Mouse (Mus musculus) CH12.LX (cell line): ENCODE data around the gene Syt2. TPM values are rescaled to one million over a fixed set of nuclear protein-coding genes. Genes with fewer than 3 reads are reported as not detected.

Experiments used
- DNase-seq: peaks from one replicate; pipeline ENCODE4 v3.0.0-alpha.2; 2013; ENCODE audit errors: extremely low read depth
- H3K27ac ChIP-seq: 2 replicates; pipeline ENCODE4 v1.5.1; 2012; ENCODE audit warnings: low read depth, mild to moderate bottlenecking, control low read depth, moderate library complexity; ENCODE audit not compliant: insufficient read depth
- H3K27me3 ChIP-seq: replicated peaks from 2 replicates; pipeline ENCODE3; 2012; ENCODE audit warnings: inconsistent platforms
- H3K36me3 ChIP-seq, 2 experiments: replicated peaks in 1 of 2; 2 replicates each; pipeline versions ENCODE3 to v1.6.1; 2012; ENCODE audit warnings: inconsistent platforms in 1 of 2, low read length in 1 of 2, mild to moderate bottlenecking in 1 of 2, mixed read lengths in 1 of 2, moderate library complexity in 1 of 2; ENCODE audit not compliant: control insufficient read depth in 1 of 2, insufficient read depth in 1 of 2
- H3K4me1 ChIP-seq, 2 experiments: 2 replicates each; pipeline ENCODE4 v1.6.1; 2012; ENCODE audit warnings: inconsistent platforms in 1 of 2, moderate library complexity in 1 of 2; ENCODE audit not compliant: insufficient read depth in 2 of 2, control insufficient read depth in 1 of 2
- H3K4me2 ChIP-seq: 2 replicates; pipeline ENCODE4 v1.6.1; 2012; ENCODE audit warnings: low read depth, mild to moderate bottlenecking, control low read depth; ENCODE audit not compliant: poor library complexity, insufficient read depth, severe bottlenecking
- H3K4me3 ChIP-seq, 3 experiments: fragments of 150-350 bp in 1 of 3; sonication (generic) in 1 of 3; replicated peaks in 1 of 3; 2 replicates each; pipeline versions ENCODE3 to v1.5.1; 2011 to 2012; ENCODE audit warnings: low read depth in 2 of 3, low read length in 2 of 3, mild to moderate bottlenecking in 2 of 3, moderate library complexity in 2 of 3, control low read depth in 1 of 3, improper control_type of control experiment in 1 of 3, inconsistent platforms in 1 of 3, mixed read lengths in 1 of 3; ENCODE audit not compliant: poor library complexity in 1 of 3
- H3K79me2 ChIP-seq: replicated peaks from 2 replicates; pipeline ENCODE4 v1.6.1; 2012; ENCODE audit warnings: mild to moderate bottlenecking, moderate library complexity; ENCODE audit not compliant: control insufficient read depth, poor library complexity, insufficient read depth, severe bottlenecking; ENCODE audit errors: extremely low read depth
- H3K9ac ChIP-seq: 2 replicates; pipeline ENCODE4 v1.6.1; 2012; ENCODE audit warnings: low read depth, mild to moderate bottlenecking, control low read depth, moderate library complexity; ENCODE audit not compliant: insufficient read depth
- H3K9me3 ChIP-seq: replicated peaks from 2 replicates; pipeline ENCODE3; 2012; ENCODE audit warnings: low read length, inconsistent platforms, mixed read lengths
- BHLHE40 ChIP-seq: IDR thresholded peaks from 2 replicates; pipeline ENCODE4 v1.6.1; 2011; ENCODE audit warnings: mild to moderate bottlenecking, low read depth, low read length, improper control_type of control experiment
- CHD1 ChIP-seq: IDR thresholded peaks from 2 replicates; pipeline ENCODE4 v1.6.1; 2012; ENCODE audit warnings: low read depth, low read length, improper control_type of control experiment, inconsistent platforms
- CHD2 ChIP-seq: IDR thresholded peaks from 2 replicates; pipeline ENCODE4 v1.6.1; 2011; ENCODE audit warnings: low read length, improper control_type of control experiment
- CTCF ChIP-seq, 2 experiments: IDR thresholded peaks in 1 of 2; conservative IDR thresholded peaks in 1 of 2; 2 replicates each; pipeline ENCODE4 v1.5.1; 2011 to 2012; ENCODE audit warnings: low read depth in 2 of 2, low read length in 2 of 2, improper control_type of control experiment in 1 of 2, inconsistent platforms in 1 of 2, mild to moderate bottlenecking in 1 of 2, moderate library complexity in 1 of 2
- GABPA ChIP-seq: IDR thresholded peaks from 2 replicates; pipeline ENCODE4 v1.6.1; 2012; ENCODE audit warnings: low read depth, low read length, improper control_type of control experiment, inconsistent platforms; ENCODE audit not compliant: insufficient replicate concordance
- HCFC1 ChIP-seq: IDR thresholded peaks from 2 replicates; pipeline ENCODE4 v1.6.1; 2012; ENCODE audit warnings: low read depth, mild to moderate bottlenecking, inconsistent platforms, low read length, improper control_type of control experiment
- IRF4 ChIP-seq: IDR thresholded peaks from 2 replicates; pipeline ENCODE4 v1.6.1; 2014; ENCODE audit warnings: low read depth, mild to moderate bottlenecking, inconsistent platforms, low read length, improper control_type of control experiment
- JUN ChIP-seq: IDR thresholded peaks from 2 replicates; pipeline ENCODE4 v1.6.1; 2011; ENCODE audit warnings: low read depth, mild to moderate bottlenecking, low read length, improper control_type of control experiment, moderate library complexity; ENCODE audit not compliant: insufficient read depth
- JUND ChIP-seq: conservative IDR thresholded peaks from 2 replicates; pipeline ENCODE4 v1.6.1; 2011; ENCODE audit warnings: low read depth, low read length, improper control_type of control experiment
- KAT2A ChIP-seq: IDR thresholded peaks from 2 replicates; pipeline ENCODE4 v1.6.1; 2012; ENCODE audit warnings: low read length, improper control_type of control experiment, inconsistent platforms; ENCODE audit not compliant: insufficient replicate concordance
- MAFK ChIP-seq: IDR thresholded peaks from 2 replicates; pipeline ENCODE4 v1.6.1; 2011; ENCODE audit warnings: low read length, improper control_type of control experiment; ENCODE audit not compliant: insufficient replicate concordance
- MAX ChIP-seq: IDR thresholded peaks from 2 replicates; pipeline ENCODE4 v1.6.1; 2011; ENCODE audit warnings: low read length, improper control_type of control experiment
- MAZ ChIP-seq: IDR thresholded peaks from 2 replicates; pipeline ENCODE4 v1.6.1; 2012; ENCODE audit warnings: low read depth, mild to moderate bottlenecking, inconsistent platforms, low read length, improper control_type of control experiment, moderate library complexity
- MEF2A ChIP-seq: IDR thresholded peaks from 2 replicates; pipeline ENCODE4 v1.6.1; 2014; ENCODE audit warnings: low read depth, mild to moderate bottlenecking, inconsistent platforms, low read length, improper control_type of control experiment, borderline replicate concordance
- MXI1 ChIP-seq: IDR thresholded peaks from 2 replicates; pipeline ENCODE4 v1.6.1; 2011; ENCODE audit warnings: mild to moderate bottlenecking, low read depth, low read length, improper control_type of control experiment
- MYC ChIP-seq: IDR thresholded peaks from 2 replicates; pipeline ENCODE4 v1.6.1; 2011; ENCODE audit warnings: low read depth, mild to moderate bottlenecking, improper control_type of control experiment, low read length
- NELFE ChIP-seq: IDR thresholded peaks from 2 replicates; pipeline ENCODE4 v1.6.1; 2011; ENCODE audit warnings: low read depth, low read length, improper control_type of control experiment
- NRF1 ChIP-seq: IDR thresholded peaks from 2 replicates; pipeline ENCODE4 v1.6.1; 2014; ENCODE audit warnings: low read depth, mild to moderate bottlenecking, inconsistent platforms, low read length, improper control_type of control experiment, moderate library complexity
- PAX5 ChIP-seq: IDR thresholded peaks from 2 replicates; pipeline ENCODE4 v1.6.1; 2012; ENCODE audit warnings: low read length, inconsistent platforms, mixed read lengths
- POLR2A ChIP-seq: IDR thresholded peaks from 2 replicates; pipeline ENCODE4 v1.6.1; 2011; ENCODE audit warnings: low read depth, mild to moderate bottlenecking, improper control_type of control experiment, low read length
- RAD21 ChIP-seq: IDR thresholded peaks from 2 replicates; pipeline ENCODE4 v1.6.1; 2011; ENCODE audit warnings: low read depth, mild to moderate bottlenecking, low read length, improper control_type of control experiment, moderate library complexity
- RCOR1 ChIP-seq: conservative IDR thresholded peaks from 2 replicates; pipeline ENCODE4 v1.6.1; 2012; ENCODE audit warnings: low read depth, mild to moderate bottlenecking, inconsistent platforms, low read length, improper control_type of control experiment
- SIN3A ChIP-seq: IDR thresholded peaks from 2 replicates; pipeline ENCODE4 v1.6.1; 2012; ENCODE audit warnings: low read length, improper control_type of control experiment, inconsistent platforms
- TBP ChIP-seq: conservative IDR thresholded peaks from 2 replicates; pipeline ENCODE4 v1.6.1; 2011; ENCODE audit warnings: low read depth, low read length, improper control_type of control experiment
- UBTF ChIP-seq: IDR thresholded peaks from 2 replicates; pipeline ENCODE4 v1.6.1; 2012; ENCODE audit warnings: low read depth, mild to moderate bottlenecking, inconsistent platforms, low read length, improper control_type of control experiment, moderate library complexity
- USF1 ChIP-seq: IDR thresholded peaks from 2 replicates; pipeline ENCODE4 v1.6.1; 2014; ENCODE audit warnings: low read depth, mild to moderate bottlenecking, inconsistent platforms, low read length, improper control_type of control experiment
- ZC3H11A ChIP-seq: IDR thresholded peaks from 2 replicates; pipeline ENCODE4 v1.6.1; 2012; ENCODE audit warnings: low read depth, mild to moderate bottlenecking, inconsistent platforms, low read length, improper control_type of control experiment
- ZKSCAN1 ChIP-seq: IDR thresholded peaks from 2 replicates; pipeline ENCODE4 v1.6.1; 2012; ENCODE audit warnings: low read depth, inconsistent platforms, low read length, improper control_type of control experiment, borderline replicate concordance
- ZNF384 ChIP-seq: IDR thresholded peaks from 2 replicates; pipeline ENCODE4 v1.6.1; 2012; ENCODE audit warnings: low read depth, low read length, improper control_type of control experiment, inconsistent platforms
- dilution Hi-C: fragments of 300-500 bp; cut with MboI; formaldehyde crosslinking; loops from 2 replicates; pipeline ENCODE4 v1.14.3; 2020; ENCODE audit warnings: low sequenced_read_pairs; ENCODE audit not compliant: extremely low pct_unique_long_range_greater_than_20kb, extremely low pct_ligation_motif_present
- in situ Hi-C: fragments of 300-500 bp; cut with MboI; formaldehyde crosslinking; loops from 3 replicates; pipeline ENCODE4 v1.14.3; 2019; ENCODE audit warnings: low sequenced_read_pairs, low pct_ligation_motif_present, low pct_unique_long_range_greater_than_20kb, mixed read lengths
- polyA plus RNA-seq: library from polyadenylated mRNA; unstranded; fragments of >175 nt; gene quantifications from 2 replicates; pipeline ENCODE4 v1.2.1, GENCODE M21; 2012; ENCODE audit warnings: low read depth; ENCODE audit not compliant: insufficient read length
- total RNA-seq, 2 experiments: library from RNA; depleted of rRNA; stranded (reverse); fragments of 300-350 nt in 1 of 2; fragments of >200 nt in 1 of 2; gene quantifications; 2 replicates each; pipeline ENCODE4 v1.2.3; 2012 to 2014

Syt2 gene
- total and polyA plus RNA-seq, 3 experiments = not detected

DNA sequence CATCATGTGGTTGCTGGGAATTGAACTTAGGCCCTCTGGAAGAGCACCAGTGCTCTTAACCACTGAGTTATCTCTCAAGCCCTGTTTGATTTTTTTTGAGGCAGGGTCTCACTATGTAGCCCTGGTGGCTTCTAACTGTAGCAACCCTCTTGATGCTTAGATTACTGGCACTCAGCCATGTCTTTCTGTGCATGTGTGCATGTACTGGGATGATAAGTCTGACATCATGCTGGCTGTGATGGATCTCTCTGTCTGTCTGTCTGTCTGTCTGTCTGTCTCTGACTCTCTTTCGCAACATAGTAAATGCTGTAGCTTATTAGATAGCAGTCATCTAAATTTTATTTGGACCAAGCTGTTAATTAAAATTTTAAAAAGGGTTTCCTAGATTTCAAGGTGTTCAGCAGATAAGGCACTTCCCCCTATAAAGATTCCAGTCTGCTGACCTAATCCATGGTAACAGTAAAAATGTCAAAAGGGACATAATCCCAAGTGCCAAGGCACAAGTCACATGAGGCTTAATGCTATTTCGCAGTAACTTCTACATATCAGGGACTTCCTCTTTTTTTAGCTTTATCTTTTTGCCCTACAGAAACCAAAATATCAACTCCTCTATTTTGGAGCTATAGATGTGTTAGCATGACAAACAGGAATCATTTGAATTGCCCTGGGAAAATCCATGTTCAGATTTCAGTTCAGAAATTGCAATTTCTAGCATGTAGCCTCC, 144.4 kb downstream of the Syt2 start:
- in situ Hi-C loops = no loop called here

DNA sequence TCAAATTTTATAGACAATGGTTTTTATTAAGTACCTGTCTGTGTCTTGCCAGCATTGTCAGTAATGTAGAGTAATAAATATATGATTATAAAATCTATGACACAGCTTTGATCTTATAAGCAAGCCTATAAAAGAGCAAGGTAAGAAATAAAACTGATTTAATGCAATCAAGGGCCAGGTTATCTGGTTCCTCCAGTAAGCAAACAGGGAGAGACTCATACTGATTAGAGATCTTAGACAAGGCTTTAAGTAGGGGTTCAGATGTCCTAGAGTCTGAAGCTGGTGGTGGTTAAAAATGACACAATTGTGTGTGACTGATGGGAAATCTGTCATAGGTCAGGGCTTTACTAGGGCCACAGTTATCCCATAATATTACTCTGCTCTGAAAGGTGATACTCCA, 145.0 kb downstream of the Syt2 start:
- dilution Hi-C loops (no loop called here), in situ Hi-C loops (no loop called here)
- Histone ChIP-seq H3K9me3 (no peaks in the 10 kb centered on the region), H3K4me2 (no peak overlapping the region), H3K79me2 (no peaks in the 10 kb centered on the region), H3K4me3 (no peak overlapping the region), H3K27me3 (no peaks in the 10 kb centered on the region), H3K27ac (no peak overlapping the region), H3K4me1 (peaks cover 0 to 7% of the 10 kb centered on the region in 2 experiments; a peak in 1 of 4 replicates), H3K9ac (no peak overlapping the region), H3K36me3 (no peaks in the 10 kb centered on the region)
- no peak for TF ChIP-seq HCFC1
- TF ChIP-seq JUND = no peak
- no peak for TF ChIP-seq ZC3H11A
- TF ChIP-seq NRF1 = no peak
- no peak for TF ChIP-seq MAZ
- TF ChIP-seq UBTF = no peak
- TF ChIP-seq ZKSCAN1 = no peak
- TF ChIP-seq SIN3A = no peak
- no peak for TF ChIP-seq IRF4
- TF ChIP-seq BHLHE40 = no peak
- TF ChIP-seq JUN = no peak
- no peak for TF ChIP-seq MAFK
- no peak for TF ChIP-seq POLR2A
- no peak for TF ChIP-seq CHD2
- no peak for TF ChIP-seq GABPA
- no peak for TF ChIP-seq MYC
- no peak for TF ChIP-seq MXI1
- no peak for TF ChIP-seq MAX
- TF ChIP-seq CHD1 = no peak
- no peak for DNase-seq

More for the DNA sequence above, 144.4 kb downstream of the Syt2 start:
- H3K4me1 ChIP-seq = peaks cover 0 to 7% of the 10 kb centered on the region in 2 experiments; a peak in 2 of 4 replicates
- H3K9ac ChIP-seq = no peak overlapping the region
- no peak overlapping the region for H3K27ac ChIP-seq
- no peaks in the 10 kb centered on the region for H3K79me2 ChIP-seq
- H3K4me3 ChIP-seq = no peak overlapping the region
- H3K36me3 ChIP-seq = no peaks in the 10 kb centered on the region
- dilution Hi-C loops = no loop called here
- H3K4me2 ChIP-seq = no peak overlapping the region
- no peaks in the 10 kb centered on the region for H3K27me3 ChIP-seq
- DNase-seq = no peak
- H3K9me3 ChIP-seq = no peaks in the 10 kb centered on the region
- no peak for TF ChIP-seq RAD21
- no peak for TF ChIP-seq HCFC1
- TF ChIP-seq CHD1 = no peak
- no peak for TF ChIP-seq CTCF (conservative IDR thresholded peaks at IDR 0.05 in 1 of 2, IDR thresholded peaks at IDR 0.05 in 1 of 2; ENCODE audit: low read depth in 2 of 2, low read length in 2 of 2)
- TF ChIP-seq MEF2A = no peak
- no peak for TF ChIP-seq MXI1
- no peak for TF ChIP-seq NRF1
- TF ChIP-seq PAX5 = no peak
- TF ChIP-seq TBP = no peak
- no peak for TF ChIP-seq UBTF
- TF ChIP-seq MAZ = no peak
- TF ChIP-seq RCOR1 = no peak
- no peak for TF ChIP-seq USF1
- no peak for TF ChIP-seq ZNF384
- no peak for TF ChIP-seq BHLHE40
- no peak for TF ChIP-seq JUND
- no peak for TF ChIP-seq KAT2A
- no peak for TF ChIP-seq NELFE
